Mouse (Mus musculus): ENCODE measurements around the gene Mcm2. TPM values are rescaled to one million over a fixed set of nuclear protein-coding genes. Genes with fewer than 3 reads are reported as not detected.

The Mcm2 gene
- polyA plus RNA-seq, 1 experiment from 2014 or later = 101 TPM

DNA sequence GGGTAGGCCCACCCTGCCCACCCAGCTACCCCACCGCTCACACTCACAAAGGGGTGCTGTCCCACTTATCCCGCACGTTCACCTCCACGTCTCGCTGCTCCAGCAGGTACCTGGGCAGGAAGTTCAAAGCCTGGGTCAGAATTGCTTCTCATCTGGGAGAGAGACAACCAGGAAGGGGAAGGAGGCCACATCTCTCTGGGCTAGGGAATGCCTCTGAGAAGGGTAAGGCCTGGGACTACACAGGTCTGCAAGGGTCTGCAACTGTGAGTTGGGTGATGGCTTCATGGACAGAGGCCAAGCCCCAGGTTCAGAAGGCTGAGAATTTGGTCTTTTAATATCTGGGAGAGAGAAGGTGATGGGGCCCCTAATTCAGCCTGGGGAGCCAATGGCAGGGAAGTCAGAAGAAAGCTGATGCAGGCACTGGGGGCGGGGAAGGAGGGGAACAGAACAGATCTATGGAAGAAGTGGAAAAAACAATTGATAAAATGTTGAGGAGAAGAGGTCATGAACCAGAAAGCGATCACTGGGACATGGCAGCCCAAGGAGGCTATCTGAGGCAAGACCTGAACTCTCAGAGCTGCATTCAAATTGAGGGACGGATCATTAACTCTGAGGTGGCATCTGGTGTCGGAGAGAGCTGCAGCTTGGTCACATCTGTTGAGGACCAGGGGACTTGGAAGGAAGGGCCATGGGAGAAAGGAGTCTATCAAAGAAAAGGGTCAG, 57.6 kb downstream of the Mcm2 start:
- Histone ChIP-seq H3K4me3 (ENCODE audit: low read length) (peak overlapping the region; percentile 79), H3K9ac (ENCODE audit: low read depth, low read length) (peak overlapping the region; percentile 91), H3K27me3 (replicated peaks; ENCODE audit: control insufficient read depth, insufficient read depth, low read length) (no peaks in the 10 kb centered on the region), H3K36me3 (ENCODE audit: control insufficient read depth, insufficient read depth, low read length) (peaks cover 5% of the 10 kb centered on the region; the same call in 1 of the 2 replicates), H3K4me2 (ENCODE audit: low read depth, low read length) (peak overlapping the region; percentile 77), H3K9me3 (ENCODE audit: control insufficient read depth, low read length) (no peaks in the 10 kb centered on the region), H3K27ac (ENCODE audit: low read length) (peak overlapping the region; percentile 80), H3K4me1 (ENCODE audit: control insufficient read depth, insufficient read depth, low read length) (peaks cover 15% of the 10 kb centered on the region)
- ATAC-seq = no peak
- 53% methylated on average over 9 of the region's 9 CpGs for WGBS

DNA sequence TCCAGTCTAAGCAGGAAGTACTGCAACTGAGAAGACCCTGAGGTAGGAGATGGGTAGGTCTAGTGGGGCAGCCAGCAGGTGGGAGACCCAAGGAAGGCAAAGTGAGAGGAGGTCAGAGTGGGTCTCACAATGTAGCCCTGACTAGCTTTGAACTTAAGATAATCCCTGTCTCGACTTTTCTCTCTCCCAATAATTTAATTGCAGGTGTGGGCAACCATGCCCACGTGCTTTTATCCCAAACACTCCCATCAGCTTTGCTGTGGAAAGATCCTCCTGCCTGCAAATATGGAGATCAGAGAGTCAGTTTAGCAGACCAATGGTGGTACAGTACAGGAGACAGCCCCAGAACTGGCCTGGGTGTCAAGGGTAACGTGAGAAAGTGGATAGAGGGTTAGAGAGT, 58.4 kb downstream of the Mcm2 start:
- peaks cover 5% of the 10 kb centered on the region; the same call in 1 of the 2 replicates for H3K36me3 ChIP-seq (ENCODE audit: control insufficient read depth, insufficient read depth, low read length)
- peaks cover 15% of the 10 kb centered on the region for H3K4me1 ChIP-seq (ENCODE audit: control insufficient read depth, insufficient read depth, low read length)
- no peak overlapping the region for H3K4me3 ChIP-seq (ENCODE audit: low read length)
- no peak overlapping the region for H3K27ac ChIP-seq (ENCODE audit: low read length)
- no peaks in the 10 kb centered on the region for H3K9me3 ChIP-seq (ENCODE audit: control insufficient read depth, low read length)
- WGBS = 77% methylated on average over 3 of the region's 3 CpGs
- ATAC-seq = no peak
- H3K4me2 ChIP-seq (ENCODE audit: low read depth, low read length) = no peak overlapping the region
- H3K9ac ChIP-seq (ENCODE audit: low read depth, low read length) = no peak overlapping the region
- no peaks in the 10 kb centered on the region for H3K27me3 ChIP-seq (replicated peaks; ENCODE audit: control insufficient read depth, insufficient read depth, low read length)

DNA sequence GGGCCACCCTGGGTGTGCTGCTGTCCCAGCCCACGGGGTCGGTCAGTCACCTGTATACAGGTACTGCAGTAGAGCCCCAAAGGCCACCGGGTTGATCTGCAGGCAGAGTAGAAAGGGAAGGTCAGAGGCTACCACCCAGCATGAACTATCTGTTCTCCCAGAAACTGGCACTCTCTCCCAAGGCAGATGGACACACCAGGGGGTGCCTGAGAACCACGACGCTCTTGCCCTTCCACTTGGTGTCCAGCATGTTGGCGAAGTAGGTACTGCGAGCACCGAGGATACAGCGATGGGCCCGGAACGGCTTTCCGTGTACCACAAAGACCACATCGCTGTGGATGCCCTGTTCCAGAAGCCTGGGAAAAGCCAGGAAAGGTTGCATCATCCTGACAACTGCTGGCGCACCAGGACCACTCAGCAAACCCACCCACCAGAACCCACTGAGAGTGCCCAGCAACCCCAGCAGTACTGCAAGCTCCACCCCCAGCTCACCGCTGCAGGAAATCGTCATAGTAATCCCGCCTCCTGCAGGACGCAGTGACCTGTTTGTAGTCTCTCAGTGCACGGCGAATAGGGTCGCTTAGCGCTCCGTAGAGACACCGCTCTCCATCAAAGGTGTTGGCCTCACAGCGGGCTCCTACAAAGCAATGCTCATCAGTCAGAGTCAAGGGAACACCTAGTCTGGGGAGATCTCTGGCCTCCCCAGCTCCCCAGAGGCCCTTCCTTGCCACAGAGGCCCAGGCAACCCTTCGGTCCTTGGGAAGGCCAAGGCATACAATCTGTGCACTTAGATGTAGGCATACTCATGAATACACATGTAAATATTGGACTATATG, 59.2 kb downstream of the Mcm2 start:
- WGBS = 84% methylated on average over 26 of the region's 26 CpGs

DNA sequence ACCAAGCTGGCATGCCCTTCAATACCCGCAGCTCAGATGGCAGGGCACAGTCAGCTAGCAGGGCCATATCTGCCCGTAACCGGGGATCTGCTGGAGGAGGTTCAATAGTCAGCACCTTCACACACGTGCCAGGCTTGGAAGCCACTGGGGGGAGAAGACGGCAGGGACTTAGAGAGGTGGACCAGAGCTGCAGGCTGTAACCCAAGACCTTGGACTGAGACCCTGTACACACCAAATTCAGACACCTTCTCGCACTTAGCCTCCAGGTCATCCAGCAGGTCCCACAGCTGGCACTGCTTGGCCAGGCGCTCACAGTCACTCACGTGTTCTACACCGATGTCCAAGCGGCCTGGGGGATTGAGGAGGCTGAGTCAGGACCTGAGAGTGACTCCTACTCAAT, 60.0 kb downstream of the Mcm2 start:
- H3K4me2 ChIP-seq (ENCODE audit: low read depth, low read length) = no peak overlapping the region

More for the DNA sequence above, 59.2 kb downstream of the Mcm2 start:
- H3K4me1 ChIP-seq (ENCODE audit: control insufficient read depth, insufficient read depth, low read length) = peaks cover 15% of the 10 kb centered on the region
- H3K27ac ChIP-seq (ENCODE audit: low read length) = no peak overlapping the region
- no peaks in the 10 kb centered on the region for H3K27me3 ChIP-seq (replicated peaks; ENCODE audit: control insufficient read depth, insufficient read depth, low read length)
- peaks cover 5% of the 10 kb centered on the region; the same call in 1 of the 2 replicates for H3K36me3 ChIP-seq (ENCODE audit: control insufficient read depth, insufficient read depth, low read length)
- ATAC-seq = no peak
- H3K4me2 ChIP-seq (ENCODE audit: low read depth, low read length) = no peak overlapping the region
- H3K4me3 ChIP-seq (ENCODE audit: low read length) = no peak overlapping the region
- 0 out of 2 replicates have a peak overlapping the region, but pooled peaks have one; percentile 27 for H3K9ac ChIP-seq (ENCODE audit: low read depth, low read length)
- no peaks in the 10 kb centered on the region for H3K9me3 ChIP-seq (ENCODE audit: control insufficient read depth, low read length)

DNA sequence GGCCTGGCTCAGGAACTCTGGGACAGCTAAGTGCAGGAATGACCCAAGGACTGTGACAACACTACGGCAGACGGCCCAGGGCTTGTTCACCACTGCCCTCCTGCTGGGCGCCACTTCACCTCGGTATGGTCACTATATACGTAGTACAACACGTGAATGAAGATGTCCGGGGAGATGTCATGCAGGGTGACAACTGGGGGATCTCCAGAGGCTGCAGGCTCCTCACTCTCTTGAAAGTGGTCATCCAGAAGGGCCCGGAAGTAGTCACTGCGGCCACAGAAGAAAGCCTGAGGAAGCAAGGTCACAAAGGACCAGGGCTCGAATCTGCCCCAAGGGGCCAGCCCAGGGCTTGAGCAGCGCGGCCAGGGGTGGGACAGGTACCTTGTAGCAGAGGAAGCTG, 60.6 kb downstream of the Mcm2 start:
- Histone ChIP-seq H3K27me3 (replicated peaks; ENCODE audit: control insufficient read depth, insufficient read depth, low read length) (no peaks in the 10 kb centered on the region), H3K4me3 (ENCODE audit: low read length) (no peak overlapping the region), H3K9ac (ENCODE audit: low read depth, low read length) (no peak overlapping the region), H3K4me2 (ENCODE audit: low read depth, low read length) (no peak overlapping the region), H3K36me3 (ENCODE audit: control insufficient read depth, insufficient read depth, low read length) (peaks cover 5% of the 10 kb centered on the region; the same call in 1 of the 2 replicates), H3K4me1 (ENCODE audit: control insufficient read depth, insufficient read depth, low read length) (peaks cover 12% of the 10 kb centered on the region), H3K27ac (ENCODE audit: low read length) (no peak overlapping the region), H3K9me3 (ENCODE audit: control insufficient read depth, low read length) (no peaks in the 10 kb centered on the region)
- no peak for ATAC-seq
- WGBS = 91% methylated on average over 12 of the region's 12 CpGs

More for the DNA sequence above, 60.0 kb downstream of the Mcm2 start:
- ATAC-seq = no peak
- Histone ChIP-seq H3K9ac (ENCODE audit: low read depth, low read length) (no peak overlapping the region), H3K36me3 (ENCODE audit: control insufficient read depth, insufficient read depth, low read length) (peaks cover 5% of the 10 kb centered on the region; the same call in 1 of the 2 replicates), H3K9me3 (ENCODE audit: control insufficient read depth, low read length) (no peaks in the 10 kb centered on the region), H3K4me1 (ENCODE audit: control insufficient read depth, insufficient read depth, low read length) (peaks cover 15% of the 10 kb centered on the region), H3K4me3 (ENCODE audit: low read length) (no peak overlapping the region), H3K27me3 (replicated peaks; ENCODE audit: control insufficient read depth, insufficient read depth, low read length) (no peaks in the 10 kb centered on the region), H3K27ac (ENCODE audit: low read length) (no peak overlapping the region)
- 93% methylated on average over 10 of the region's 10 CpGs for WGBS

DNA sequence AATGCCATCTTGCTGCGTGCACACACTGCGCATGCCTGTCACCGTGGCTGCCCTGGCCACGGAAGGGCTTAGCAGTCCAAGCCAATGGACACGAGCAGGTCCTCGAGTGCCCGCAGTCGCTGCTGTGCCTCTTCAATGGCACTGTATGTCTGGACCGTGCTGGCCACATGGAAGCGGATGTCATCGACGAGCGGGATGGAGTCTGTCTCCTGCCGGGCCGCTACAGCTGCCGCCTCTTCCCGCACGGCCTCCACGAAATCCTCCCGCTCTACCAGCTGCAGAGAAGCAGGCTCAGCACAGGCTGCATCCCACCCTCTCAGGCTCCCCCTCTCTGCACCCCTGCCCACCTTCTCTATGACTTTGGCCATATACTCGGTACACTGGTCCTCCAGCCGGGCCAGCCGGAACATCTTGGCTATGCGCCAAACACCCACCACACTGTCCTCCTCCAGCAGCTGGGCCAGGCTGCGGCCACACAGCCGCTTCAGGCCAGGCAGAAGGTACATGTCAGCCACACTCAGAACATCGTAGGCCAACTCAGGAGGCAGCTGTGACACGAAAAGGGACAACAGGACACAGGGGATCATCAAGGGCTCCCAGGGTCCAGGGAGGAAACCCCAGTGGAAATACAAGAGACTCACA, 62.3 kb downstream of the Mcm2 start:
- Histone ChIP-seq H3K4me1 (ENCODE audit: control insufficient read depth, insufficient read depth, low read length) (peaks cover 9% of the 10 kb centered on the region), H3K9ac (ENCODE audit: low read depth, low read length) (no peak overlapping the region), H3K9me3 (ENCODE audit: control insufficient read depth, low read length) (no peaks in the 10 kb centered on the region), H3K4me3 (ENCODE audit: low read length) (no peak overlapping the region), H3K27ac (ENCODE audit: low read length) (no peak overlapping the region), H3K36me3 (ENCODE audit: control insufficient read depth, insufficient read depth, low read length) (peaks cover 5% of the 10 kb centered on the region; the same call in 1 of the 2 replicates), H3K27me3 (replicated peaks; ENCODE audit: control insufficient read depth, insufficient read depth, low read length) (no peaks in the 10 kb centered on the region), H3K4me2 (ENCODE audit: low read depth, low read length) (no peak overlapping the region)
- ATAC-seq = no peak
- 82% methylated on average over 28 of the region's 28 CpGs for WGBS

DNA sequence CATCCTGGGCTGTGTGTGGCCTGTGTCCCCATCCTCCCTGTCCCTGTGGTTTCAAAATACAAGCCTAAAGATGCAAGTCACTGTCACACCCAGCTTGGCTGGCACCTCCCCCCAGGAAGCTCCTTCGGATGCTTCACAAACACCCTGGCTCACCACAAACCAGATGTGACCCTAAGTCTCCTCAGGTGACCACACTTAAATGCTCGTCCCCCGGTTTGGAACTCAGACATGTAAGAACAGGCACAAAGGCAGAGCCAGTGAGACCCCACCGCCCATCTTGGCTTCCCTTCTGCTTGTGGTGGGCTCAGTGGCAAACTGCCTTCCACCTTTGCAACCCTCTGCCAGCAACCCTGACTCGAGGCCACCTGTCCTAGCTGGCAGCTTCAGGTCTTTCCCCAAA, 63.5 kb downstream of the Mcm2 start:
- 78% methylated on average over 5 of the region's 5 CpGs for WGBS
- no peak for ATAC-seq
- H3K4me2 ChIP-seq (ENCODE audit: low read depth, low read length) = no peak overlapping the region

More for the DNA sequence above, 63.5 kb downstream of the Mcm2 start:
- Histone ChIP-seq H3K36me3 (ENCODE audit: control insufficient read depth, insufficient read depth, low read length) (peaks cover 5% of the 10 kb centered on the region; the same call in 1 of the 2 replicates), H3K27ac (ENCODE audit: low read length) (no peak overlapping the region), H3K9me3 (ENCODE audit: control insufficient read depth, low read length) (no peaks in the 10 kb centered on the region), H3K27me3 (replicated peaks; ENCODE audit: control insufficient read depth, insufficient read depth, low read length) (no peaks in the 10 kb centered on the region), H3K9ac (ENCODE audit: low read depth, low read length) (no peak overlapping the region), H3K4me1 (ENCODE audit: control insufficient read depth, insufficient read depth, low read length) (no peaks in the 10 kb centered on the region), H3K4me3 (ENCODE audit: low read length) (no peak overlapping the region)

All from intestine, embryonic 16.5 days (tissue).